Mouse (Mus musculus) kidney, adult 9 months (tissue): ENCODE measurements around the gene Gpr68.
A peak's percentile ranks its signal among the peaks of the same experiment; 100 is the strongest.

Experiments
- DNase-seq: peaks from one replicate; pipeline ENCODE4 v3.0.0; 2022

Gene Gpr68

GRCm38 (mm10) chr12:100865509-100866078 lies 42.4 kb downstream of the Gpr68 start:
- no peak for DNase-seq

- no peak for DNase-seq
Measured at GRCm38 (mm10) chr12:100865072-100865471, 42.9 kb downstream of the Gpr68 start.

- peak; percentile 88 for DNase-seq
Measured at GRCm38 (mm10) chr12:100862856-100863446, 45.0 kb downstream of the Gpr68 start.

GRCm38 (mm10) chr12:100862272-100862671 lies 45.7 kb downstream of the Gpr68 start:
- DNase-seq, result no peak

GRCm38 (mm10) chr12:100857791-100858190 lies 50.2 kb downstream of the Gpr68 start:
- DNase-seq, result peak; percentile 80

- DNase-seq, result no peak
Measured at GRCm38 (mm10) chr12:100856337-100856736, 51.7 kb downstream of the Gpr68 start.

GRCm38 (mm10) chr12:100852370-100852769 lies 55.6 kb downstream of the Gpr68 start:
- no peak for DNase-seq

GRCm38 (mm10) chr12:100849421-100850138 lies 58.4 kb downstream of the Gpr68 start:
- DNase-seq, result peak; percentile 70

- DNase-seq, result no peak
Measured at GRCm38 (mm10) chr12:100847437-100848080, 60.4 kb downstream of the Gpr68 start.

- DNase-seq, result no peak
Measured at GRCm38 (mm10) chr12:100846566-100846965, 61.4 kb downstream of the Gpr68 start.

- no peak for DNase-seq
Measured at GRCm38 (mm10) chr12:100845829-100846228, 62.2 kb downstream of the Gpr68 start.

GRCm38 (mm10) chr12:100844546-100844945 lies 63.5 kb downstream of the Gpr68 start:
- no peak for DNase-seq

- DNase-seq, result no peak
Measured at GRCm38 (mm10) chr12:100843171-100843570, 64.8 kb downstream of the Gpr68 start.

GRCm38 (mm10) chr12:100841211-100841792 lies 66.7 kb downstream of the Gpr68 start:
- peak; percentile 86 for DNase-seq

GRCm38 (mm10) chr12:100839926-100840325 lies 68.1 kb downstream of the Gpr68 start:
- no peak for DNase-seq

- DNase-seq, result no peak
Measured at GRCm38 (mm10) chr12:100839079-100839600, 68.9 kb downstream of the Gpr68 start.

GRCm38 (mm10) chr12:100837208-100837607 lies 70.8 kb downstream of the Gpr68 start:
- no peak for DNase-seq

GRCm38 (mm10) chr12:100831629-100832325 lies 76.2 kb downstream of the Gpr68 start:
- DNase-seq, result no peak

GRCm38 (mm10) chr12:100831021-100831420 lies 77.0 kb downstream of the Gpr68 start:
- peak; percentile 58 for DNase-seq
